Mouse (Mus musculus): ENCODE measurements at regions not wholly inside any gene's neighbourhood (a gene's known extent, or its start where the extent isn't known, plus 50 kb on each side); places are given as distances from the start of the nearest gene placed in this dataset.

GRCm38 (mm10) chr3:100318357-100318756, 156.2 kb upstream of the Wdr3 start:
- TF ChIP-seq CTCF (conservative IDR thresholded peaks at IDR 0.05; ENCODE audit: insufficient read depth, insufficient read length, low read depth, low read length) (no peak), POLR2A (IDR thresholded peaks at IDR 0.05; ENCODE audit: low read depth, low read length) (no peak)
